Mouse (Mus musculus): ENCODE data around the gene Hax1. TPM values are rescaled to one million over a fixed set of nuclear protein-coding genes. Genes with fewer than 3 reads are reported as not detected.
A peak's percentile ranks its signal among the peaks of the same experiment; 100 is the strongest.

Gene Hax1
- total RNA-seq (2017) = 72.0 and 75.5 TPM in 2 replicates

- ATAC-seq (replicated peaks in 1 of 2; ENCODE audit: insufficient read depth in 1 of 2, low FRiP score in 2 of 2, low TSS enrichment in 1 of 2, low read depth in 1 of 2, poor library complexity in 2 of 2, severe bottlenecking in 2 of 2) = peak; percentile 96 to 97
Measured at GRCm38 (mm10) chr3:89998612-89999054, at the start of gene Hax1. Gene Hax1, minus strand, starts transcription at chr3:89998780.

GRCm38 (mm10) chr3:90036263-90036662 lies 37.7 kb upstream of the Hax1 start:
- no peak for ATAC-seq (replicated peaks in 1 of 2; ENCODE audit: insufficient read depth in 1 of 2, low FRiP score in 2 of 2, low TSS enrichment in 1 of 2, low read depth in 1 of 2, poor library complexity in 2 of 2, severe bottlenecking in 2 of 2)

- ATAC-seq (replicated peaks in 1 of 2; ENCODE audit: insufficient read depth in 1 of 2, low FRiP score in 2 of 2, low TSS enrichment in 1 of 2, low read depth in 1 of 2, poor library complexity in 2 of 2, severe bottlenecking in 2 of 2) = no peak
Measured at GRCm38 (mm10) chr3:90034653-90035052, 36.1 kb upstream of the Hax1 start.

- ATAC-seq (replicated peaks in 1 of 2; ENCODE audit: insufficient read depth in 1 of 2, low FRiP score in 2 of 2, low TSS enrichment in 1 of 2, low read depth in 1 of 2, poor library complexity in 2 of 2, severe bottlenecking in 2 of 2) = no peak
Measured at GRCm38 (mm10) chr3:90016626-90017025, 18.0 kb upstream of the Hax1 start.

GRCm38 (mm10) chr3:90010291-90010690 lies 11.7 kb upstream of the Hax1 start:
- no peak for ATAC-seq (replicated peaks in 1 of 2; ENCODE audit: insufficient read depth in 1 of 2, low FRiP score in 2 of 2, low TSS enrichment in 1 of 2, low read depth in 1 of 2, poor library complexity in 2 of 2, severe bottlenecking in 2 of 2)

GRCm38 (mm10) chr3:90004091-90004796 lies 5.7 kb upstream of the Hax1 start:
- ATAC-seq (replicated peaks in 1 of 2; ENCODE audit: insufficient read depth in 1 of 2, low FRiP score in 2 of 2, low TSS enrichment in 1 of 2, low read depth in 1 of 2, poor library complexity in 2 of 2, severe bottlenecking in 2 of 2) = no peak

- no peak for ATAC-seq (replicated peaks in 1 of 2; ENCODE audit: insufficient read depth in 1 of 2, low FRiP score in 2 of 2, low TSS enrichment in 1 of 2, low read depth in 1 of 2, poor library complexity in 2 of 2, severe bottlenecking in 2 of 2)
Measured at GRCm38 (mm10) chr3:89999830-90000229, 1.2 kb upstream of the Hax1 start.

- ATAC-seq (replicated peaks in 1 of 2; ENCODE audit: insufficient read depth in 1 of 2, low FRiP score in 2 of 2, low TSS enrichment in 1 of 2, low read depth in 1 of 2, poor library complexity in 2 of 2, severe bottlenecking in 2 of 2) = no peak
Measured at GRCm38 (mm10) chr3:89999090-89999489, 510 bp upstream of the Hax1 start.

- ATAC-seq (replicated peaks in 1 of 2; ENCODE audit: insufficient read depth in 1 of 2, low FRiP score in 2 of 2, low TSS enrichment in 1 of 2, low read depth in 1 of 2, poor library complexity in 2 of 2, severe bottlenecking in 2 of 2) = no peak; a peak in 1 of 4 replicates
Measured at GRCm38 (mm10) chr3:89997791-89998495, 637 bp downstream of the Hax1 start.

GRCm38 (mm10) chr3:89994807-89995515 lies 3.6 kb downstream of the Hax1 start:
- no peak for ATAC-seq (replicated peaks in 1 of 2; ENCODE audit: insufficient read depth in 1 of 2, low FRiP score in 2 of 2, low TSS enrichment in 1 of 2, low read depth in 1 of 2, poor library complexity in 2 of 2, severe bottlenecking in 2 of 2)

- ATAC-seq (replicated peaks in 1 of 2; ENCODE audit: insufficient read depth in 1 of 2, low FRiP score in 2 of 2, low TSS enrichment in 1 of 2, low read depth in 1 of 2, poor library complexity in 2 of 2, severe bottlenecking in 2 of 2) = peak; percentile 58 to 68
Measured at GRCm38 (mm10) chr3:89987822-89988221, 10.8 kb downstream of the Hax1 start.

GRCm38 (mm10) chr3:89987211-89987610 lies 11.4 kb downstream of the Hax1 start:
- ATAC-seq (replicated peaks in 1 of 2; ENCODE audit: insufficient read depth in 1 of 2, low FRiP score in 2 of 2, low TSS enrichment in 1 of 2, low read depth in 1 of 2, poor library complexity in 2 of 2, severe bottlenecking in 2 of 2) = peak in 1 of 2 experiments; percentile 65; a peak in 1 of 4 replicates

- no peak for ATAC-seq (replicated peaks in 1 of 2; ENCODE audit: insufficient read depth in 1 of 2, low FRiP score in 2 of 2, low TSS enrichment in 1 of 2, low read depth in 1 of 2, poor library complexity in 2 of 2, severe bottlenecking in 2 of 2)
Measured at GRCm38 (mm10) chr3:89982426-89982825, 16.2 kb downstream of the Hax1 start.

GRCm38 (mm10) chr3:89976859-89977258 lies 21.7 kb downstream of the Hax1 start:
- ATAC-seq (replicated peaks in 1 of 2; ENCODE audit: insufficient read depth in 1 of 2, low FRiP score in 2 of 2, low TSS enrichment in 1 of 2, low read depth in 1 of 2, poor library complexity in 2 of 2, severe bottlenecking in 2 of 2) = no peak

GRCm38 (mm10) chr3:89968509-89968908 lies 30.1 kb downstream of the Hax1 start:
- ATAC-seq (replicated peaks in 1 of 2; ENCODE audit: insufficient read depth in 1 of 2, low FRiP score in 2 of 2, low TSS enrichment in 1 of 2, low read depth in 1 of 2, poor library complexity in 2 of 2, severe bottlenecking in 2 of 2) = no peak

GRCm38 (mm10) chr3:89966946-89967345 lies 31.6 kb downstream of the Hax1 start:
- ATAC-seq (replicated peaks in 1 of 2; ENCODE audit: insufficient read depth in 1 of 2, low FRiP score in 2 of 2, low TSS enrichment in 1 of 2, low read depth in 1 of 2, poor library complexity in 2 of 2, severe bottlenecking in 2 of 2) = no peak

- ATAC-seq (replicated peaks in 1 of 2; ENCODE audit: insufficient read depth in 1 of 2, low FRiP score in 2 of 2, low TSS enrichment in 1 of 2, low read depth in 1 of 2, poor library complexity in 2 of 2, severe bottlenecking in 2 of 2) = no peak
Measured at GRCm38 (mm10) chr3:89965972-89966371, 32.6 kb downstream of the Hax1 start.

GRCm38 (mm10) chr3:89965557-89965956 lies 33.0 kb downstream of the Hax1 start:
- ATAC-seq (replicated peaks in 1 of 2; ENCODE audit: insufficient read depth in 1 of 2, low FRiP score in 2 of 2, low TSS enrichment in 1 of 2, low read depth in 1 of 2, poor library complexity in 2 of 2, severe bottlenecking in 2 of 2) = no peak
